Mouse (Mus musculus): ENCODE measurements around the gene Arid1b.
A peak's percentile ranks its signal among the peaks of the same experiment; 100 is the strongest.

GRCm38 (mm10) chr17:5330644-5331043, 336.5 kb downstream of the Arid1b start:
- no peak for TF ChIP-seq CTCF (IDR thresholded peaks at IDR 0.05; ENCODE audit: low read depth)
- peak; percentile 15; the same call in 1 of the 2 replicates for TF ChIP-seq EP300 (IDR thresholded peaks at IDR 0.05; ENCODE audit: low read depth)

Measured in liver, postnatal 0 days (tissue).